Mouse (Mus musculus): ENCODE data around the gene AB124611. TPM values are rescaled to one million over a fixed set of nuclear protein-coding genes. Genes with fewer than 3 reads are reported as not detected.

AB124611 gene
- total RNA-seq, 2 experiments from 2014 or later, result 0.28 to 0.37 TPM

Small RNAs within 50 kb of the gene (microRNA-seq; reads per million reads assigned to microRNA genes)
- gene Mir199a-1, result 0 reads per million in 2 experiments

Other genes with a start within 250 kb of the AB124611 start
- gene Kri1, start 238.2 kb upstream of the AB124611 start, total RNA-seq (2021), result 10 to 100 TPM; 36.8 to 38.5 TPM
- gene Cdkn2d, start 234.8 kb upstream of the AB124611 start, total RNA-seq (2021), result 10 to 100 TPM; 52.9 to 61.6 TPM
- 1 to 10 TPM; 1.6 TPM for gene Ap1m2, start 213.8 kb upstream of the AB124611 start, total RNA-seq (2021)
- gene Slc44a2, start 205.5 kb upstream of the AB124611 start, total RNA-seq (2021), result 10 to 100 TPM; 40.3 to 50.5 TPM
- gene Ilf3, start 158.3 kb upstream of the AB124611 start, total RNA-seq (2021), result 10 to 100 TPM; 79.2 to 81.4 TPM
- gene Qtrt1, start 114.3 kb upstream of the AB124611 start, total RNA-seq (2021), result 10 to 100 TPM; 21.1 to 25.8 TPM
- 10 to 100 TPM; 50.5 to 53.1 TPM for gene Dnm2, start 101.3 kb upstream of the AB124611 start, total RNA-seq (2021)
- 10 to 100 TPM; 12.9 to 13.7 TPM for gene Tmed1, start 15.9 kb upstream of the AB124611 start, total RNA-seq (2021)
- gene Carm1, start 20.7 kb downstream of the AB124611 start, total RNA-seq (2021), result 10 to 100 TPM; 73.8 to 74.8 TPM
- gene Timm29, start 66.5 kb downstream of the AB124611 start, total RNA-seq (2021), result 10 to 100 TPM; 51.8 to 55.1 TPM
- 10 to 100 TPM; 22.5 to 23.4 TPM for gene Yipf2, start 66.7 kb downstream of the AB124611 start, total RNA-seq (2021)
- gene Smarca4, start 90.0 kb downstream of the AB124611 start, total RNA-seq (2021), result 100 to 1,000 TPM; 108 to 114 TPM
- 10 to 100 TPM; 16.2 to 27.7 TPM for gene Ldlr, start 197.3 kb downstream of the AB124611 start, total RNA-seq (2021)
- gene Spc24, start 234.1 kb downstream of the AB124611 start, total RNA-seq (2021), result 1 to 10 TPM; 3.1 to 5.0 TPM

Measured in left cerebral cortex, adult 18-20 months (tissue).